Mouse (Mus musculus) left cerebral cortex, adult 8-10 months (tissue): ENCODE data around the gene Ppp1r15a. TPM values are rescaled to one million over a fixed set of nuclear protein-coding genes. Genes with fewer than 3 reads are reported as not detected.

Experiments
- DNase-seq, 2 experiments: peaks; one replicate each; pipeline ENCODE4 v3.0.0; 2022; ENCODE audit warnings: low spot score in 2 of 2
- total RNA-seq, 4 experiments: library from RNA; stranded (reverse); gene quantifications; 2 replicates each; pipeline ENCODE4 v1.2.4; 2022

The Ppp1r15a gene
- 10 to 100 TPM; 16.0 to 27.0 (median 22.4) TPM for total RNA-seq

DNA sequence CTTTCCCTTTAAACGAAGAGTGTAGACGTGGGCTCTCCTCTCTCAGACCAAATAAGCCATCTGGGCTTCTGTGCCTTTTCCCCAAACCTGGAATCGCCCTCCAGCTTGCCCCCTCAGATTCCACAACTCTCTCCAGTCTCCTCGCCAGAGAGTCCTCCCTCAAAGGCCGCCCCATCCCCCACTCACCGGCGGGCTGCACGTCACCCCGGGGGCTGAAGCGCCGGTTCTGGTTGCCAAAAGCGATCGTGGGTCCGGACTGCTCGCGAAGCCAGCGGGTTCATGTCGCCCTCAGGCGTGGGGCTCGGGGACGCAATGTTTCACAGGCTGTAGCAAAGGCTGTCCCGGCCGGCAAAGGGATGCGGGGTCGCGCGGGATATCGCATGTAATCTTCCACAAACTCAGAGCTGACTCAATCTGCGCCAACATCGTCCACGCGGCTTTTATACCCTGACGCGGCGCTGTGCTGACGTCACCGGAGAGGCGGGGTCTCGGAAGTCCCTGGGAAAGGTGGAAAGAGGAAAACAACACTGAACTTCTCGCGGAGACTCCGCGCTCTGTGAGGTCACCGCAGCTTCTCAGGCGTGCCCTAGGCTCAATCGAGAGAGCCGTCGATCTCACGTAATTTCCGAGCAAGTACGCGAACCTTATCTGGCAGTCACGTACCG, at the start of gene Ppp1r15a, which contains the start of gene Plekha4:
TSS of gene Ppp1r15a (minus strand) at position 460 of the 665 bp plus-strand sequence.
TSS of gene Plekha4 (plus strand) at position 522 of the 665 bp plus-strand sequence.
- DNase-seq, result peak; percentile 82 to 98

DNA sequence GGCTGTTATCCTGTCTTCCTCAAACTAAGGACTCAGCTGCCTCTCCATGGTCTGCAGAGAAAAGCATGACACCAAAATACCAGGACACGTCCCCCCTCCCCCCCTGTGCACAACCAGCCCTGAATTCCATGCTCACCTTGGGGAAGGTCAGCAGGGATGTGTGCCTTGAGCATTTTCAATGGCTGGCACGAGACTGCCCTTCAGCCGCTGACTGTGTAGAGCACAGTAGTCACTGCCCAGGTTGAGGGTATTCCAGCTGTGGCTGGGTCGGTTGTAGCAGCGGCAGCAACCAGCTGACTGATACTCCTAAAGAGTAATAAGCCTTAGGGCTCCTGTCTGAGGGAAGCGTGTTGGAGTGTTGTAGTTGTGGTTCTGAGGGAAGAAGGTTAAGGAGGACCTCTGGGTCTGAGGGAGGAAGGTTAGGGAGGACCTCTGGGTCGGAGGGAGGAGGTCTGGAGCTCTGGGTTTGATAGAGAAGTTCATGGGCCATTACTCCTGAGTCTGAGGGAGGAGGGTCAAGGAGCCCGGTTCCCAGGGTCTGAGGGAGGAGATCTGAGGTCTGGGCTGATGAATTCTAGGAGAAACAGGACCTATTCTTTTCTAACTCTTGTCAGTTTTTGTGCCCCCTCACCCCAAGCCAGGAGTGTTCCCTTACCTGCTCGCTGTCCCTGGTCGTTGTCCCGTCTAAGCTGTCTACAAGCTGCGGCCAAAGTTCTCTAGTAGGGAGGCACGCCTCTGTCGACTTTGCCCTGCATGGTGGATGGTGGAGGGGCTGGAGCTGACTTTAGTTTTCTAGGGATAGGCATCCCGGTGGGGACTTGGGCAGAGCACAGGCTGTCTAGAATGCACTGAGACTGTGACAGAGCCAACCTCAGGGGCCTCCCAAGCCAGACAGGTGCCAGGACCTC, 48.7 kb upstream of the Ppp1r15a start:
- no peak for DNase-seq

DNA sequence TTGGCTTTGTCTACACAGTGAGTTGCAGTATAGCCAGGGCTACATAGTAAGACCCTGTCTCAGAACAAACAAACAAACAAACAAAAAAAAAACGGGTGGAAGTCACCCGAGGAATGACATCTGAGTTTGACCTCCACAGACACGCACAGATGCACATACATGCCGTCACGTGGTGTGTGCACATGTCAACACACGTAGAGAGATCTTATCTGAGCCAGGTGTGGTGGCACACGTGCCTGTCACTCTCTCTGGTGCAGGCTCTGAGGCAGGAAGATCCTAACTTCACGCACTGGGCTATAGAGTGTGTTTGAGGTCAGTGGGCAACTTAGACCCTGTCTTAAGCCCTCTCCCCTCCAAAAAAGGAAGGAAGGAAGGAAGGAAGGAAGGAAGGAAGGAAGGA, 47.9 kb upstream of the Ppp1r15a start:
- no peak for DNase-seq

DNA sequence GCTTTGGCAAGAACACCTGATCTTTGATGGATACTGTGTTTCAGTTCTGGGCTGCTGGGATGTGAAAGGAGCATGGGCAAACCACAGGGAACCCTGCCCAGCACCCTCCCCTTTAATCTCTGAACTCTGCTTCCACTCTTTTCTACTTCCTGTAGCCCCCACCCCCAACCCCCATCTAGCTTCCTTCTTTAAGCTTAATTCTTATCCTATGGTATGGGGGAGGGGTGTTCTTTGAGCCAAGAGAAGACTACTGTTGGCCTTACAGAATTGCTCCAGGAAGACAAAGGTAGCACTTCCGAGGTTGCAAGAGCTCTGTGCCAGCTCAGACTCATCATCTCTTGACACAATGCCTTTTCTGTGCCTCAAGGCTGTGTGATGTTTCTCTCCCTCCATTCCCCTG, 45.9 kb upstream of the Ppp1r15a start:
- DNase-seq, result no peak

DNA sequence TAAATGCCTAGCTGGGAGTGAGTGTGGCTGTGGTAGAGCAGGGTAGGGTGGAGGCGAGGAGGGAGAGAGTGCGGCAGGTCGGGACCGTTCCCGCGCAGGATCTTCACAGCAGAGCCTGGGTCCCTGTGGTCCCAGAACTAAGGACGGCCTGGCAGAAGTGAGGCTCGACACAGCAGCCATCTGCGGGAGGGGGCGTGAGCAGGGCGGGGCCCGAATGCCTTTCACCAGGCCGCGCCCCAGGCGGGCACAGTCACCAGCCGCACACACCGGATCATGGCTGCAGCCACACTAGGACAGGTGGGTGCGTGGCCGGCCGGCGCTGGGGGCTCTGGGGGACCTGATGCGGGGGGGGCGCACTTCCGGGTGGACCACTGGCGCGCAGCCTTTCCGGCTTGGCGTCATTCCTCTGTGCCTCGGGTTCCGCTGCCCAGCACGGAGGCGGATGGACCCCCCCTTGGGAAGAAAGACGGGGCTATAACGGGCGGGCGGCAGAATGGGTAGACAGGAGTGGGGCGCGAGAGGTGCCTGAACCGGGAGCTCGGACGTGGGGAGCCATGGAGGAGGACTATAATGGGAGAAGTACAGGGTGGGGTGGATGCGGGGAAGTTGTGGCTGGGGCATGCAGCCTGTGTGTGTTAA, 44.2 kb upstream of the Ppp1r15a start, which contains the start of gene Bcat2:
TSS of gene Bcat2 (plus strand) at position 51 of the 639 bp plus-strand sequence.
- peak; percentile 41 to 68 for DNase-seq

DNA sequence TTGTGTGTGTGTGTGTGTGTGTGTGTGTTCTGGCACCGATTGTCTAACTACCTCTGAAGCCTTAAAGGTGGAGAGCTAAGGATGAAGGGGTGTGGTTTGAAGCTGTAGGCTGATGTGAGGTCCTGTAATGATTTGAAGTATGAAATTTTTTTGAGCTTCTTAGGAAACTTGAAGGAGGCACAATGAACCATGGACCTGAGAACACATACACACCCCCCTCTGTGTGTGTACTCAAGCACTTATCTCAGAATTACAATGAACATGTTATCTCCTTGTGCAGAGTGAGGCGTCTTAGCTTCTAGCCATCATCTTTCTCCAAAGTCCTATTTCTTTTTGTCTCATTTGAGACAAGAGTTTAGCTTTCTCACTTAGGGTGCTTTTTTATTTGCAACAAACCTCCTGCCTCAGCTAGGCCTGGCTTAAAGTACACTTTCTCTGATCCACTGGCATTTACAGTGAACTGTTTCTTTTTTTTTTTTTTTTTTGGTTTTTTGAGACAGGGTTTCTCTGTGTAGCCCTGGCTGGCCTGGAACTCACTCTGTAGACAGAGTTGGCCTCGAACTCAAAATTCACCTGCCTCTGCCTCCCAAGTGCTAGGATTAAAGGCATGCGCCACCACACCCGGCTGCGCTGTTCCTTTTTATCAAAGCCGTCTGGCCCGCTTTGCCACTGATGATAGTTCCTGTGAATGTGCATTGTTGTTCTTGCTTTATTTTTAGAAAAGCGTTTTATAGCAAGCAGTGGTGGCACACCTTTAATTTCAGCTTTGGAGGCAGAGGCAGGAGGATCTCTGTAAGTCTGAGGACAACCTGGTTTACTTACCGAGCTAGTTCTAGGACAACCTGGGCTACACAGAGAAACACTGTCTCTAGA, 42.8 kb upstream of the Ppp1r15a start:
- no peak for DNase-seq

DNA sequence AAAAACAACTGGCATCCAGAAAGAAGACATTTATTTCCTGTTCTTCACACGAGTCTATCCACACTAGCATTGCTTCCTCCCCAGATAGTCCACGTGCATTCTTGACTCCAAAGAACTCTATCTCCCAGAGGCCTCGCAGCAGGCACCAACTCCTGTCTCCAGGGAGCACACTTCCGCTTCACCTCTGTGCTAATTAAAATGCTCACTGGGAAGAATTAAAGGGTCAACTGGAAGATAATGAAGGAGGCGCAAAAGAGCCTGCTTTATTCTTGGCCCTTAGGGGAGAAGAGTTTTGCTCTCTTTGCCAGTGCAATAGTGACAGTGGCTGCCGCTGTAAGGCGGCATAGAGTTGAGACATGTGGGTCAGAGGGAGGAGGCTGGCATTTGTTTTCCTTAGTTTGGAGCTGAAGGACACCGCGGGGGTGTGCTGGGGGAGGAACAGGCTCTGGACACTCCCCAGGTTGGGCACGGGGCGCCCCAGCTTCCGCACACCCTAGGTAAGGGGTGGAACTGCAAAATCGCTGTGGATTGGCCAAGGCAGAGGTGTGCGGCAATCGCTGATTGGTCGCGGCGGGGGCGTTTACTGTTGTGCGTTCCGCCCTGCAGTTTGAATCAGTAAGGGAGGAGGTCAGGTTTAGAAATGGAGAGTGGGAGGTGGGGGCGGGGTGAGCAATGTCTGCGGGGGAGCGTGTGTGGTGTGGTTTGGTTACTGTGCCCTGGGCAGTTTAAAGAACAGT, 41.9 kb upstream of the Ppp1r15a start:
- peak; percentile 67 to 90 for DNase-seq

DNA sequence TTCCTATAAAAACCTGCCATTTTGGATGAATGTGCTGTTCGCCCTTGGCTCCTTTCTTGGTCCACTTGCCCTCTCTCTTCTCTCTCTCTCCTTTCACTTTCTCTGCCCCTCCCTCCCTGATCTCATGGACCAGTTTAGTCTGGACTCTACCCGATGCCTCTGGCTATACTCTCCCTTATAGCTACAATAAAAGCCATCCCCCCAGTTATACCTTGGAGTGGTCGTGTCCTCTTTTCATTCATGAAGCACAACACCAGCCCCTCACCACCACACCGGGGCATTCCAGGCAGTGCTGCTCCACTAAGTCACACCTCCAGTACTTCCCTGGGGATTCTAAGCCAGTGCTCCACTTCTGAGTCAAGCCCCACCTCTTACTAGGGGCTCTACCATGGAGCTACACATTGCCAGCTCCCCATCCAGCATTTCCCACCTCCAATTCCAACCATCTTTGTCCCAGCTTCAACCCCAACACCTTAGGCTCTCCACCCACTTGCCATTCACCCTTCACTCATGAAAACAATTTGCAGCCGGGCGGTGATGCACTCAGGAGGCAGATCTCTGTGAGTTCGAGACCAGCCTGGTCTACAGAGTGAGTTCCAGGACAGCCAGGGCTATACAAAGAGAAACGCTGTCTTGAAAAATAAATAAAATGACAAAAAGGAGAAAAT, 41.2 kb upstream of the Ppp1r15a start:
- no peak for DNase-seq

DNA sequence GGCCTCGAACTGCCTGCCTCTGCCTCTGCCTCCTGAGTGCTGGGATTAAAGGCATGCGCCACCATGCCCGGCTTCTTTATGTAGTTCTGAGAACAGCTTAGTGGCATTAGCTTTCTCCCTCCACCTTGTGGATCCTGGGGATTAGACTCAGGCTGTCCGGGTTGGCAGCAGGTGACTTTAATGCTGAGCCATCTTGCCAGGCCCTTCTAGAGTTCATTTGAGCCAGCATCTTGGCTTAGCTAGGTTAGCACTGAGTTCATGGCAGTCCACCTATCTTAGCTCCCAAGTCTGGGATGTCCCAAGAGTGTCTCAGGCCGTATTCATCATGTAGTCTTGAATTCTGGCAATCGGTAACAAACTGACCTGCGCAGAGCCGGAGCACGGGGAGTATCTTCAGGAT, 39.4 kb upstream of the Ppp1r15a start:
- DNase-seq, result no peak

DNA sequence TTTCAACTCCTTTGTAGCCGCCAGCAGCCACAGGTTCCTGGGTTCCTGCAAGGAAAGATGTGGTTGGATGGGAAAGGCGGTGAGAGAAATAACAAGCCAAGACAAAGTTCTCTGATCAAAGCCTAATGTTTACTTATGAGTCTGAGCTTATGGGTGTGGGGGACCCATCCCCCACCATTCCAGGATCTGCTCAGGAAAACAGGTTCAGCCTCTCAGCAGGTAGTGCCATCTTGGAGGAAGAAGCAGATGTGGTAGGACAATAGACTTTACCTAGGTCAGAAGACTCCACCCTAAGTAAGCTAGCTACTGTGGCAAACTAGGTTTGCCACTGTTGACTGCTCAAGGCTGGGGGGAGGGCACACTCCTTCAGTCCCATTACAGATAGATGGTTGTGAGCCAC, 38.7 kb upstream of the Ppp1r15a start:
- DNase-seq, result no peak

DNA sequence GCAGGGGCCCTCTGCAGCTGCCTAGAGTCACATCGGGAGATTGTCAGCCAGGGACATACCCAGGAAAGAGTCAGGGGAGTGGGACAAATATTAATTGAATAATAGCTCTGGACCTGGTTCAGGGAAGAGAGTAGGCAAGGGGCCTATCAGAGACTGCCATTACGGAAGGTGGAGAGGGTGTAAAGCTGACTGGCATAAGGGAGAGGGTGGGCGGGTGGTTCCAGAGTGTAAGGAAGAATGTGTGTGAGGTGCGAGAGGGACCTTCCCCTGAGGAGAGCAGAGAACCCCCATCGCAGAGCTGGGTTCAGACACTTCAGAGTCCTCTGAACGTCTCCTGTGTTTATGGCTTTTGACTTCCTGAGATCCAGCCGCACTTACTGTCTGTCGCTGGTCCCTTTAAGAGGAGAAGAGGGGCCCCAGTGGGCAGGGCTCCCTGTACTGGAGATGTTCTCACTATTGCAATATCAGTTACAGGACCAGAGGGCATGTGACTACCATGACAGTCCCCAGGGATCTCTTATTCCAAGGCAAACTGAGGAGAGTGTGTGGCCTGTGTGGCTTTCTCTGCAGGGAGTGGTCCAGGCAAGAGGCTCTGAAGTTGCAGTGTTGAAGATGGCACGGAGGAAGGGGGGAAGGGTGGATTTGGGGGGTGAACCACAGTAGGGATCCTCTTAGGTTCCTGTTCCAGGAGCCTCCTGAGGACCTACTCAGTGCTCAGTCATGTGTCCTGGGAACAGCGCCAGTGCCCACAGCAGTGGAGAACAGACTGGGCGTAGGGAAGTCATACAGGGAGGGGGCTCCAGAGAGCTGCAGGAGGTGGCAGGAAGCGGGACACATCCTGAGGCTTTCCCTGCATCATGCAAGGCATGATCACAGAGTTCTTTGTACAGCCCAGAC, 35.8 kb upstream of the Ppp1r15a start:
- DNase-seq, result no peak

DNA sequence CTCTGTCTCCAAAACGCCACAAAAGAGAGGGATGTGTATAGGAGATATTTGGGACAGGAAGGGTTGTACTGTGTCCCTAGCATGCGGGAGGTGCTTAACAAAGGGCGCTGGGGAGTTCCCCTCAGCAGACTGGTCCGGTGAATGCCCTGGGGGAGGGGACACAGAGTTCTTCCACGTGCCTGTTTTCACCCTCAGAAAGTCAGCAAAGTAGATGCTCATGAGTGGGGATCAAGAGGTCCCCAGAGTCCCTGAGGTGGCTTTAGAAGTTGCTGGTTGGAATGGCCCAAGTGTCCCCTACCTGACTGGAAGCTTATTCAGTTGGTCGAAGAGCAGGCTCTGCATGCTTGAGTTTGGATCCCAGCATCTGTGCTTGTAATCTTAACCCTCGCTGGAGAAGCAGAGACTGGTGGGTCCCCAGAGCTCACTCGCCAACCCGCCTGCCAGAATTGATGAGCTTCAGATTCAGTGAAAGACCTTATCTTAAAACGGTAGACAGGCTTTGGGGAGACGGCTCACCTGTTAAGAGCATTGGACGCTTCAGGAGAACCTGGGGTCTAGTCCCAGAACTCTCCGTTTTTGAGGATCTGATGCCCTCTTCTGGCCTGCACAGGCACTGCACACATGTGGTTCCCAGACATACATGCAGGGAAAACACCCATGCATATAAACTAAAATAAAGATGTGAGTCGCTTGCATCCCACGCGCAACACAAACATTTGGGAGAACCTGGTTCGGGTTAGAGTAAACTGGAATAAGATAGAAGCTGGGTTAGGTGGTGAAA, 35.0 kb upstream of the Ppp1r15a start:
- DNase-seq, result peak; percentile 50 to 81

DNA sequence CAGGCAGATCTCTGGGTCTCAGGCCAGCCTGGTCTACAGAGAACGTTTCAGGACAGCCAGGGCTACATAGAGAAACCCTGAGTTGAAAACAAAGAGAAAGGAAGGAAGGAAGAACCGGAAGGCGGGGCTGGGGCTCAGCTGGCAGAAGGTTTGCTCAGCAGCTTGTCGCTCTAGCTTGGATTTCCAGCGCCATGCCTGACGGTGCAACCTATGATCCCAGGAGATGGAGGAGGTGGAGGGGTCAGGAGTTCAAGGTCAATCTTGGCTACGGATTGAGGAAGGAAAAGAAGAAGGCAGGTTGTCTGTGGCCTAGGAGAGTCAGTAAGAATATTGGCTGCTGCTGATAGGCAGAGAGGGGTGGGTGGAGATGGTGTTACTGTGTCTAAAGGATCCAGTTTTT, 34.2 kb upstream of the Ppp1r15a start:
- DNase-seq, result no peak

DNA sequence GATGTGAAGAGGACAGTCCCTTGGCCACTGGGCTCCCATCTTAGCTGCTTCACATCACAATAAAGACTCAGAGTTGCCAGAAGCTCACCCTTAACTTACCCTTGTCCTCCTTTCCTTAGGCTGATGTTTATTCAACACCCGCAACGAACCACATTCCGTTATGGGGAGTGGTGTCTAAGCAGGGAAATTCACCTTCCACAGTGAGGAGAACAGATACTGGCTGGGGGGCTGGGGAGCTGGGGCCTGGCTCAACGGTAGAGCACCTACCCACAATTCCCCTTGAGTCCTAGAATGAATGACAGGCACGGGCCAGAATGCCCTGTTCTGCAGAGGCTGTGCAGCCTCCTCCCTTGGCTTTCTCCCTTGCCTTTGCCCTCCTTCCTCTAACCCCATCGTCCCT, 32.8 kb upstream of the Ppp1r15a start:
- DNase-seq, result no peak

DNA sequence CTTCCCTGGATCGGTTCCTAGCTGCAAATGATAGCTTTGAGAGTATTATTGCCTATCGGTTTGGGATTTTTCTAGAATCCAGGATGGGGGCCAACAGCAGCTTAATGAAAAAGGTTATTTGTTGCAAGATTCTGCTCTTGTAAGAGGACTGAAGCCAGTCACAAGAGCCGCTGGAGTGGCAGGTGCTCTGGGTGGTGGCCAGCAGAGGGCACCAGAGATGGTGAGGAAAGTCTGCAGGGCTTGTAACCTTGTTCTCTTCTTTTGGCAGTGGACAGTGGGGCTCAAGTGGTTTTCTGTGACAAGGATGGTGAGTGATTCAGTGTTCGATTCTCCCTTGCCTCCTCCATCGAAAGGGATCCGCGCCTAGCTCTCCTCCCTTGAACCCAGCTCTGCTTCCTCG, 29.7 kb upstream of the Ppp1r15a start:
- peak in 1 of 2 experiments; percentile 64 for DNase-seq

DNA sequence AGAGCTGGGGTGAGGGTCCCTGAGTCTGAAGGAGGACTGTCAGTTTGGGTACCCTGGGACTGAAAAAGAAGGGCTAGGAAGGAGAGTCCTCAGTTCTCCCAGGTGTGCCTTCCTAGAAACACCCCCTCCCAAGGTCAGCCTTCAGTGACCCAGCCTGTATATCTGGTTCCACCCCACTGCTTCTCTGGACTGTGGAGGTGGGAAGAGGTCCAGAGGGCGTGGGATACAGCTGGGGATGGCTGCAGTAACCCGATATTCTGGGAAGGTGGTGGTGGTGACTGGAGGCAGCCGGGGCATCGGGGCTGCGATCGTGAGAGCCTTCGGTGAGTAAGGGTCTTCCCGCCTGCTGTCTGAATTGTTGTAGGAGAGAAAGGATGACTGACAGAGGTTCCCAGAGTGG, 28.7 kb upstream of the Ppp1r15a start, which contains the start of gene Hsd17b14:
TSS of gene Hsd17b14 (plus strand) at position 150 of the 400 bp plus-strand sequence.
- DNase-seq, result no peak

DNA sequence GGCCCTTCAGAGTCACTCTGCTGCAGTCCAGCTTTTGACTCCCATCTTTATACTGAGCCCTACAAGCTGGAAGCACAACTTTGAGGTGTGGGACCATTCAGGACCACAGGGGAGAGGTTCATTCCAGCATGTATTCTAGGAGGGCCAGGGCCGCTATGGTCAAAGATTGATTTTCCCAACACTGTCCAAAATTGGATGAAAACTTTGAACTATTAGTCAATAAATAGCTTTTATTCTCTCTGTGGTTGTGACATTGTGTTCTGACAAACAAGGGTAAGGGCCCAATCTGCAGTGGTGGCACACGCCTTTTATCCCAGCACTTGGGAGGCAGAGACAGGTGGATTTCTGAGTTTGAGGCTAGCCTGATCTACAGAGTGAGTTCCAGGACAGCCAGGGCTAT, 27.9 kb upstream of the Ppp1r15a start:
- DNase-seq, result no peak

DNA sequence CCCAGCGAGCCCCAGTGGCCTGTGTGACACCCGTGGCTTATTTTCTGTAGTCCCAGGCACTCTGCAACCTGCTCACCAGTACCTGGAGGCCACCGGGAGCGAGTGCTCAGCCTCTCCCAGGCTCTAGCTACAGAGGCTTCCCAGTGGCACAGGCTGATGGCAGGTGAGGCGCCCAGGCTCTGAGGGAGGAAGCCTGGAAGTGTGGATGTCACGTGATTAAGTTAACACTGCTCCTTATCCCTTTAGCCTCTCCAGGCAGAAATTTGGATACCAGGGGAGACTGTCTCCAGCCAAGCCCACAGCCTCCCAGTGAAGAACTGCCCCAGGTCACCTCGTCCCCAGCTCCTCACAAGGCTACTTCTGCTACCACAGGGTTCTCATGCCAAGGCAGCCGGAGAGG, 27.5 kb upstream of the Ppp1r15a start:
- no peak for DNase-seq
